Mouse (Mus musculus) cerebral cortex, adult 2 months (tissue): Measurements from ENCODE around the gene Fndc9.

ENCODE experiments used
- WGBS: fragments of 180-500 bp; shearing (Covaris S2); methylation state at CpG from one replicate; pipeline ENCODE4 v1.1.7; 2018; 5-methylcytosine and 5-hydroxymethylcytosine counted together

Gene Fndc9

DNA sequence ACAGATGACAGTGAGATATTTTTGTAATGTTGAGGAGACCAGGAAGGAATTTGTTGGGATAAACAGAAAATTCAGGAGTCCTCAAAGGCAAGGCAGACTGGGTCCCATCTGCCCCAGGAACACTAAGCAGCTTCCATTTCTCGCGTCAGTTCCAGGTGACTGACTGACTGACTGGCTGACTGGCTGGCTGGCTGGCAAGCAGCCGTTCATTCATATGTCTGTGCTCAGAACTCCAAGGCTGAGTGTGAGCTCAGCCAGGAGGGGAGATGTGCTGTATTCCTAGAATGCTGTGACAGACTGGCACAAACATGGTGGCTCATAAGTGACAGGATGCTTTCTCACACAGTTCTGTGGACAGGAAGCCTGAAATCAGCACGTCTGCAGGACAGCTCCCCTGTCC lies 1.4 kb upstream of the Fndc9 start:
- 31% methylated on average over 4 of the region's 4 CpGs for WGBS

DNA sequence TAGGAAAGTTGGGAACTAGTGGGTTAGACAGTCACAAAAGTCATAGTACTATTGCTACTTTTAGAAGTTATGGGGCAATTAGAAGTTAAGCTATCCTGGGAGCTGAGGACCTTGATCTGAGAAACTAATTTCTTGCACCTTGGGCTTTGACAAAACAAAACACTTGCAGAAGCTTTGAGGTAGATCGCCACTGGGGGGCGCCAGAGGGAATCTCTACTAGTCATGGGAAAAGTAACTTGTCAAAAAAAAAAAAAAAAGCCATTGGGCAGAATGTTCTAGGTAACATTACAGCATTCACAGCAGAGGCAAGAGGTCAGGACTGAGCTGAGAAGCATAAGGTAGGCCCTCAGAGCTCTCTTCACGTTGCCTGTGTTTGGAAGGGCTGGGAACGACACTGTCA lies 1.6 kb downstream of the Fndc9 start:
- 26% methylated on average over 4 of the region's 4 CpGs for WGBS

- WGBS = 93% methylated on average over 7 of the region's 7 CpGs
Measured at GRCm38 (mm10) chr11:46241150-46241673, 5.9 kb downstream of the Fndc9 start.

GRCm38 (mm10) chr11:46241985-46242384 lies 6.7 kb downstream of the Fndc9 start:
- 92% methylated on average over 8 of the region's 8 CpGs for WGBS

DNA sequence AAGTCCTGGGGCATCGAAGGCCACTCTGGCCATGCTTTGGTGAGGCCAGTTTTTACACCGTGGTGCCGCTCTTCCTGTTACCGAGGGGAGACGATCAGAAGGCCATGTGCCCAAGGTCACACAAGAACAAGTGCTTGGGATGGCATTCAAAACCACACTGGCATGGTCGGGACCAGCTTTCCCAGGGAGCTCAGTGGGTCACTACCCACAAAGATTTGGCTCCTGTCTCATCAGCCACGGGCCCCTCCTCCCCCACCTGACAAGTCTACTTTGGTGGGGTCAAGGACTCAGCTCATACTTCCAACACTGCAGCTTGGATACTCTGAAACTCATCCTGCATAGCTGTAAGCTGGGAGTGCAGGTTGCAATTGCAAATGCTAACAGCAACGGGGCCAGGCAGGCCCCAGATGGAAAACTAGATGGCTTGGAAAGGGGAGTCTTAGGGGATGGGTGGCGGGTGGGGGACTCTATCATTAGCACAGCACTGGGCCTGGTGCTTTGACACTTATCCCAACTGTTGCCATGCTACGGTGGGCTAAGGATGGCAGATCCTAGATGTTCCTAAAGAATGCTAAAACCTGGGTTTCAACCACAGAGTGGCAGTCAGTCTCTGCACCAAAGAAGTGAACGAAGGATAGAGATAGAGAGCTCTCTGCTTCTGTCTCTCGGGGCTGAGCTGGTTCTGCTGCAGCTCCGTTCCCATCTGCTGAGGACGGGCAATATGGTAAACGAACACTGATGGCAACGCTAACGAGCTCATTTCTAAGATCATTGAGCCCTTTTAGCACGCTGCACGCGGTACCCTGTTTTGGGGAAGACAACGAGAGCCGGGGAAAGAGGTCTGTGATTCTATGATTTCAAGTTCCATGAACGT lies 9.6 kb downstream of the Fndc9 start:
- 56% methylated on average over 23 of the region's 23 CpGs for WGBS

GRCm38 (mm10) chr11:46245926-46246325 lies 10.6 kb downstream of the Fndc9 start:
- 44% methylated on average over 8 of the region's 8 CpGs for WGBS

DNA sequence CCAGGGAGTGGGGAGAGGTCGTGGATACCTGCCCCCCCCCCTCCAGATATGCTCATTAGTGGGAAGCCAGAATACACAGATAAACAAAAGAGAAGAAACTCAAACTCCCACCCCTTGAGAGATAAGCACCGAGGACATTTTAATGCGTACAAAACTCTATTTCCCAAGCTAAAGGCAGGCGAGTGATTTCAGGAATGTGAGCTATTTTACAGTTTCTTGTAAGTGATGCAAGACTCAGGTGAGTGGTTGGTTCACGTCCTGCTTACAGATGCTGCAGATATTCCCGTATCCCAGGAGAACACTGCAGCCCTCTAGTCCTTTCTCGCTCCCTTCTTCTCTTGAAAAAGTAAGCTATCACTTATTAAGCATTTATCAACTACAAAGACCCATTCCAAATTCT lies 11.1 kb downstream of the Fndc9 start:
- 60% methylated on average over 7 of the region's 7 CpGs for WGBS

DNA sequence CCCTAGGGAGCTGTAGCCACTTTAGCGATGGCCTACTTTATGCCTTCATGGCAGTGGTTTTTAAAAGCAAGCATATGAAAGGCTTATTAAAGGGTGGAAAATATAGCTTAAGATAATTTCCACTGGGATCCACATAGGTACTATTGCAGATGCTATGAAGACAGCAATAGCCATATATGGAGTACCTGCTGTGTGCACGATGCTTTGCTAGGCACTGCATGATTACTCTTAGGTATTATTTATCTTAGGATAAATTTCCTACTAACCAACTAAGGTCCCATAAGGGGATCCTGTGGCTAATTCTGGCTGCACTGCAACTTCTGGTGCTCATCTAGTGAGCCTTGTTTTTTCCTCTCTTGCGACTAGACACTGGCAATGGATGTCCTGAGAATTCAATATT lies 13.0 kb downstream of the Fndc9 start:
- WGBS = 77% methylated on average over 3 of the region's 3 CpGs

DNA sequence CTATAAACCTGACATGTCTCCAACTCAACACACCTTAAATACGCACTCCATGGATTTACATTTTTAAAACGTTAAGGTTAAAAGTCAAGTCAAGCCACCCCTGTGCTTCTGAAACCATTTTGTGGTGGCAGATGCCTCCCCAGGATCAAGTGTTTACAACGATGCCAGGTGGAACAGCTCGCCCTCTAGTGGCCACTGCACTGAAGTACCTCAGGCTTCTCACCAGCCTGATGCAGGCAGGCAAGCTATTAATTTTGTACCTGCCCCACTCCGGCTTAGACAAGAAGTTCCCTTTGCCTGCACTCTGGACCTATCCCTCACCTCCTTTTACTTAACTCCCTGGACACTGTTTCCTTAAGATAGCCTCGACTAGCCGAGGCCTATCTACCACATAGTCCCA lies 16.7 kb downstream of the Fndc9 start:
- WGBS = 29% methylated on average over 7 of the region's 7 CpGs

DNA sequence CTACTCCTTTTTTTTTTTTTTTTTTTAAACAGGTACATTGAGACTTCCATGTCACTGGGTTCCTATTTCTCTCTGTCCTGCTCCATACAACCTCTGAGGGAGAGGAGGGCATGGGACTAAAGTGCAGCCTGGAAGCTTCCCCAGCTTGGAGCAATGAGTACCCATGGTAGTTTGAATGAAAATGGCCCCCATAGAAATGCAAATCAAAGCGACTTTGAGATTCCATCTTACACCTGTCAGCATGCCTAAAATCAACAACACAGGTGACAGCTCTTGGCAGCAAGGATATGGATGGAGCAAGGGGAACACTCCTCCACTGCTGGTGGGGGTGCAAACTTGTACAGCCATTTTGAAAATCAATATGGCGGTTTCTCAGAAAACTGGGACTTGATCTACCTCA lies 20.0 kb downstream of the Fndc9 start:
- WGBS = 91% methylated on average over 2 of the region's 2 CpGs

DNA sequence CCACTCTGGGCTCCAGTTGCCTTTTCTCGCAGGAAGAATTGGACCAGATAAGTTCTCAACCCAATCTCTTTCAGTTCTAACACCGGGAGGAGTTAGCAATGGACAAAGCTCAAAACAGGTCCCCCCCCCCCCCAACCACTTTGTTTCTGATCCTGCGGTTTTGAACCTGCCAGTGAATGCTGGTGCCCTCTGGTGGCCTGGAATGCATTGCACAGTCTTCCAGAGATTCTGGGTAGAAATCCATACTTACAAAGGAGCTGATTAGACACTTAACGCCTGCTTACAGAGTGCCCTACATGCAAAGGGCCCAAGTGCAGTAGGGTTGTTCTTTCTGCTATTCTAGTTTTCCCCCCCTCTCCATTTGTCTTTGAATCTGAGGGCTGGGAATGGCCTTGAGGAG lies 22.9 kb downstream of the Fndc9 start:
- WGBS = 42% methylated on average over 4 of the region's 4 CpGs

GRCm38 (mm10) chr11:46258749-46259148 lies 23.4 kb downstream of the Fndc9 start:
- 90% methylated on average over 8 of the region's 8 CpGs for whole genome bisulfite sequencing

DNA sequence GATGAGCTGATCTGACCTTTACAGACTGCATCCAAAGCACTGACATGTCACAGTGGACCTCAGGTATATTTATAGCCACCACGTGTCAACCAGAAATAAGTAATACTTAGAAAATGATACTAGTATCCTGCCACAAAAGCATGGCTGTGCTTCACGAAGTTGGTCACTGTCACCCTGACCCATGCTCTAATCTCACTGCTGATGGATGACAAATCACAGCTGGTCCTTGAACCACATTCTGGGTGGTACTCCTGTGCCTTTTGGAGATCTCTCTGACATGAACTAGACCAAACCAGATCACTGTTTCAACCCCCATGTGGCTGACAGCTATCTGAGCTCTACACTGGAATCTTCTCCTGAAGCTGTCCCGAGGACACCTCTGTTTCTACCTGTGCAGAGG lies 27.5 kb downstream of the Fndc9 start:
- 75% methylated on average over 3 of the region's 3 CpGs for WGBS

- WGBS = 74% methylated on average over 11 of the region's 11 CpGs
Measured at GRCm38 (mm10) chr11:46263291-46263690, 28.0 kb downstream of the Fndc9 start.

DNA sequence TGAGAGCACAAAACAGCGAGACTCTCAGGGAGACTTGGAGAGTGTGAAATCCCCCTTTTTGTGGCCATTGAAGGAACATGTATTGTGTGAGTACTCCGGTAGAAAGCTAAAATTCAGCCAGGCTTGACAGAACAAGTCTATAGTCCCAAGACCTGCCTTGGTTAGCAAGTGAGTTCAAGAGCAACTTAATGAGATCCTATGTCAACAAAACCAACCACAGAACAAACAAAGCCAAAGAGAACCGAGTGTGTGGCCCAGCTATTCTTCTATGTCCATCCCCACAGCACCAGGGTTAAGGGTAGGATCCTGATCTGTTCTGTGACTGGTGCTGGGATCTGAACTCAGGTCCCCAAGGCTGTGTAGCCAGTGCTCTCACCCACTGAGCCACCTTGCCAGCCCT lies 29.3 kb downstream of the Fndc9 start:
- WGBS = 80% methylated on average over 3 of the region's 3 CpGs

GRCm38 (mm10) chr11:46265031-46265786 lies 29.9 kb downstream of the Fndc9 start:
- 82% methylated on average over 11 of the region's 11 CpGs for WGBS

DNA sequence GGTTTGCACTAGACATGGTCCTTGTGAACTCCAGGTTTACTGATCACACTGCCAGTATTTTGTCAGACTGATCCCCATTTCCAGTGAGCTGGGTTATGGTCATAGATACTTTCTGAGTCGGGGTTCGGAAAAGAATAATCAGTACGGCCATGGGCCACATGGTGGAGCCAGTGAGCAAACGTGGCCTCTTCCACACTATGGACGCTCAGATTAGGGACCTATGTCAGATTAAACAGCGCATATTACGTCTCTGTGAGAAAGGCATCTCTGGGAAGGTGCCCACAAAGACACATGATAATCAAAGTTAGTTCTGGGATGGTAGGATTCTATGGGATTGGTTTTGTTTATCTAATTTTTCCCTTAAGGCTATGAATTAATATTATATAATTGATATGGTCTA lies 33.7 kb downstream of the Fndc9 start:
- WGBS = 9% methylated on average over 7 of the region's 7 CpGs

DNA sequence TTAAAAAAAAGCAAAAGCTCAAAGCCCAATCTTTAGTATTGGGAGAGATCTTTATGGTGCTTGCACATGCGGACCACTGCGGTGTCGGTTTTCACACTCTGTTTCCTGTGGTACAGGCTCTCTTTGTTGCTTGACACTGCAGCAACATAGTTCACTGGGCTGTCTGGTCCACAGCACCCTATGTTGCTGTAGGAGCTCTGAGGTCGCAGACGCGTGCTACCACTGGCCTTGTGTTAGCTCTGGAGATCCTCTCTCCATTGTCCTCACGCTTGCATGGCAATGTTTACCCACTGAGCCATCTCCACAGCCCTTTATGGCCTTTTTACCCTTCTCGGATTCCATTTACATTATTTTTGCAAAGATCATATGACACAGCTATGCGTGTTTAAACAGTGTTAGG lies 34.1 kb downstream of the Fndc9 start:
- WGBS = 76% methylated on average over 9 of the region's 9 CpGs

DNA sequence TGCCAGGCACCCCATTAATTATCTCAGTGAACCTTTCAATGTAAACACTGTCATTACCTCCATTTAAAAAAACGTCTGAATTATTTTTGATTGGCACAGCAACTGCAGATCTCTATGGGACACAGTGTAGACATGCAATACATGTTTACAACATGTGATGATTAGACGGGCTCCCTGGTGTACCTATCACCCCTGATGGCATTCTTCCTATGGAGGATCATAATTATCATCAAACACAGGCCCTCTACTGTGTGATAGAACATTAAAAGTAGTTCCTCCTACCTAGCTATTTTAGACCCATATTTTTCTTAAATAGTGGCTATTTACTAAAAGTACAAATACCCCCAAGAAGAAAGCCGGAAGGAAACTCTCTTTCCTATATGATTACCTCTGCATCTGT lies 34.6 kb downstream of the Fndc9 start:
- WGBS = 54% methylated on average over 3 of the region's 3 CpGs

GRCm38 (mm10) chr11:46272058-46272681 lies 36.8 kb downstream of the Fndc9 start:
- WGBS = 74% methylated on average over 8 of the region's 8 CpGs

DNA sequence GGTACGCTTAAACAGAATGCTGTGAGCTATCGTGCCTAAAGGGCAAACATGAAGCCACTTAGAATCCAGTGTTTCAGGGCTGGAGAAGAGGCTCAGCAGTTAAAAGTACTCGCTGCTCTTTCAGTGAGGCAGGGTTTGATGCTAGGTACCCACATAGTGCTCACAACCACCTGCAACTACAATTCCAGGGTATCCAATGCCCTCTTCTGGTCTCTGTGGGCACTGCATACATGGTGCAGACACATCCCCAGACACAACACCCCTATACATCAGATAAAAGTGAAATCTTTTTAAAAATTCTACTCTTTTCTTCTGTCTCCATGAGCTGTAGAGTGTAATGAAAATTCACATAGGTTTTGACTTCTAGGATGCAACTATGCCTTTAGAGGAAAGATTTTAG lies 38.6 kb downstream of the Fndc9 start:
- WGBS = 96% methylated on average over 3 of the region's 3 CpGs

DNA sequence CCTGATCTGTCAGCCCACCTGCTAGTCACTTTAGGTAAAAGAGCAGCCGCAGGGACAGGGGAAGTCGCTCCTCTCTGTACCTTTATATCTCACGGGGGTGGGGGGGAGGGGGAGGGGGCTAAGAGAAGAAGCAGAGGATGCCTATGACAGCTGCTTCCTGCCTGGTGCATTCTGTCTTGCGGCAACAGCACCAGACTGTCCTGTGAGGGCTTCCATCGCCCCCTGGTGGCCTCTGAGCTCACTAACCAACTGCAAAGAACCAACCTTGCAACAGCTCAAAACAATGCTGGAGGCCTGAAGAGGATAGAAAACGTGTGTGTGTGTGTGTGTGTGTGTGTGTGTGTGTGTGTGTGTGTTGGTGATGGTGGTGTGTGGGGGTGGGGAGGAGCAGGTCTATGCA lies 40.0 kb downstream of the Fndc9 start:
- WGBS = 9% methylated on average over 6 of the region's 6 CpGs
